Mouse (Mus musculus): ENCODE data around the gene Scrn3. TPM values are rescaled to one million over a fixed set of nuclear protein-coding genes. Genes with fewer than 3 reads are reported as not detected.

The Scrn3 gene
- total and polyA plus RNA-seq, 2 experiments from 2014 or later: 5.1 to 5.3 TPM

DNA sequence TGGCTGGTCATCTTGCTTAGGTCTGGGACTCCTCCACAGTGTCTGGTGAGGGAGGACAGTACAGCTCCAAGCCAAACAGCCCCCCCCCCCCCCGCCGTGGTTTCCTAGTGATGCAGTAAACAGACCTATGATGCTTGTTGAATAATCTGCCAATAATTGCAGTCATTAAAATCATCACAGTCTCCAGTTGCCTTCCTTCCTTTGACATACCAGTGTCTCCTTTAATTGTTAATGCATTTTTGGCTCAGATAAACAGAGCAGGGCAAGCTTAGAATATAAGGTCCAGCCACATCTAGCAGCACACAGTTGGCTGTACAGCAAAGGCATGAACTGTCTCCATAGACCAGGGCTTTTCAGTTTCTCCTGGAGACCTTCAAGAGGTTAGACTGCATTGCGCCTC, 45.2 kb upstream of the Scrn3 start:
- H3K4me1 ChIP-seq (ENCODE audit: insufficient read depth): peaks cover 16% of the 10 kb centered on the region; the same call in 1 of the 2 replicates
- peak overlapping the region; percentile 8; the same call in 1 of the 2 replicates for H3K4me2 ChIP-seq (ENCODE audit: low read depth)
- WGBS: 14% methylated on average over 3 of the region's 3 CpGs
- ATAC-seq: no peak
- no peak overlapping the region for H3K27ac ChIP-seq (ENCODE audit: low read depth, low read length)
- no peaks in the 10 kb centered on the region for H3K9me3 ChIP-seq (ENCODE audit: low read length)
- H3K4me3 ChIP-seq (ENCODE audit: low read depth, low read length): no peak overlapping the region
- H3K27me3 ChIP-seq (ENCODE audit: insufficient read depth, low read length): peaks cover 57% of the 10 kb centered on the region
- TF ChIP-seq CTCF (IDR thresholded peaks at IDR 0.05; ENCODE audit: low read depth): no peak
- peak; percentile 8 for DNase-seq
- no peaks in the 10 kb centered on the region for H3K36me3 ChIP-seq (ENCODE audit: insufficient read depth)
- no peak overlapping the region for H3K9ac ChIP-seq

DNA sequence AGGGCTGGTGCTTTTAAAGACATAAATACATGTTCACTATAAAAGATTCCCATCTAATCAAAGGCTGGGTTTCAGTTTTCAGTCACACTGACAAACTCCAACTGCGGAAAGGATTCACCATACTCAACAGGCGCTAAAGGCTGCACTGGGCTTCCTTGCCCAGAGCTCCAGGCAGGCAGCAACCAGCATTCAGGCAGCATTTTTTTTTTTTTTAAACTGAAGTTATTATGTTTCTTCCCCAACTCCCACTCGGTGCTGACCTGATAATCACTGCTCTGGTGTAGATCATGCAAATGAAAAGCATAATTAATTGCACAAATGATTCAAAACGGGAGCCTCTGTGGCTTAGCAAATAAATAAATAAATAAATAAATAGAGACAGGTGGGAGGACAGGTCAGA, 44.6 kb upstream of the Scrn3 start:
- Histone ChIP-seq H3K9me3 (ENCODE audit: low read length) (no peaks in the 10 kb centered on the region), H3K27ac (ENCODE audit: low read depth, low read length) (no peak overlapping the region; the same call in 1 of the 2 replicates), H3K27me3 (ENCODE audit: insufficient read depth, low read length) (peaks cover 56% of the 10 kb centered on the region), H3K4me3 (ENCODE audit: low read depth, low read length) (no peak overlapping the region), H3K36me3 (ENCODE audit: insufficient read depth) (no peaks in the 10 kb centered on the region), H3K4me1 (ENCODE audit: insufficient read depth) (peaks cover 16% of the 10 kb centered on the region; the same call in 1 of the 2 replicates), H3K4me2 (ENCODE audit: low read depth) (peak overlapping the region; percentile 37), H3K9ac (no peak overlapping the region)
- no peak for ATAC-seq
- peak; percentile 17 for DNase-seq
- no peak for TF ChIP-seq CTCF (IDR thresholded peaks at IDR 0.05; ENCODE audit: low read depth)
- 4% methylated on average over 4 of the region's 4 CpGs for WGBS

GRCm38 (mm10) chr2:73268281-73268680, 44.1 kb upstream of the Scrn3 start:
- Histone ChIP-seq H3K27ac (ENCODE audit: low read depth, low read length) (peak overlapping the region; percentile 58), H3K4me3 (ENCODE audit: low read depth, low read length) (0 out of 2 replicates have a peak overlapping the region, but pooled peaks have one; percentile 14), H3K4me2 (ENCODE audit: low read depth) (peak overlapping the region; percentile 37), H3K4me1 (ENCODE audit: insufficient read depth) (peaks cover 16% of the 10 kb centered on the region; the same call in 1 of the 2 replicates), H3K27me3 (ENCODE audit: insufficient read depth, low read length) (peaks cover 52% of the 10 kb centered on the region), H3K9me3 (ENCODE audit: low read length) (no peaks in the 10 kb centered on the region), H3K9ac (peak overlapping the region; percentile 18; the same call in 1 of the 2 replicates), H3K36me3 (ENCODE audit: insufficient read depth) (no peaks in the 10 kb centered on the region)
- ATAC-seq: no peak
- peak; percentile 63 for DNase-seq
- 3% methylated on average over 12 of the region's 12 CpGs for WGBS
- no peak for TF ChIP-seq CTCF (IDR thresholded peaks at IDR 0.05; ENCODE audit: low read depth)

- Histone ChIP-seq H3K4me3 (ENCODE audit: low read depth, low read length) (no peak overlapping the region; the same call in 1 of the 2 replicates), H3K9me3 (ENCODE audit: low read length) (no peaks in the 10 kb centered on the region), H3K9ac (no peak overlapping the region), H3K36me3 (ENCODE audit: insufficient read depth) (peaks cover 3% of the 10 kb centered on the region; the same call in 1 of the 2 replicates), H3K27me3 (ENCODE audit: insufficient read depth, low read length) (peaks cover 47% of the 10 kb centered on the region; the same call in 1 of the 2 replicates), H3K4me1 (ENCODE audit: insufficient read depth) (0 out of 2 replicates have a peak, but pooled peaks cover 9% of the 10 kb centered on the region), H3K4me2 (ENCODE audit: low read depth) (peak overlapping the region; percentile 17; the same call in 1 of the 2 replicates), H3K27ac (ENCODE audit: low read depth, low read length) (0 out of 2 replicates have a peak overlapping the region, but pooled peaks have one; percentile 21)
- ATAC-seq (no peak), DNase-seq (peak; percentile 59)
- no peak for TF ChIP-seq CTCF (IDR thresholded peaks at IDR 0.05; ENCODE audit: low read depth)
- WGBS: 10% methylated on average over 8 of the region's 8 CpGs
Observed at GRCm38 (mm10) chr2:73268836-73269395, 43.5 kb upstream of the Scrn3 start.

GRCm38 (mm10) chr2:73269666-73270065, 42.7 kb upstream of the Scrn3 start:
- H3K36me3 ChIP-seq (ENCODE audit: insufficient read depth): peaks cover 4% of the 10 kb centered on the region; the same call in 1 of the 2 replicates
- 0 out of 2 replicates have a peak overlapping the region, but pooled peaks have one; percentile 18 for H3K9ac ChIP-seq
- 3% methylated on average over 17 of the region's 17 CpGs for WGBS
- TF ChIP-seq CTCF (IDR thresholded peaks at IDR 0.05; ENCODE audit: low read depth): no peak
- ATAC-seq (no peak), DNase-seq (peak; percentile 32)
- 0 out of 2 replicates have a peak, but pooled peaks cover 2% of the 10 kb centered on the region for H3K4me1 ChIP-seq (ENCODE audit: insufficient read depth)
- H3K9me3 ChIP-seq (ENCODE audit: low read length): no peaks in the 10 kb centered on the region
- peak overlapping the region; percentile 67; the same call in 1 of the 2 replicates for H3K27ac ChIP-seq (ENCODE audit: low read depth, low read length)
- peaks cover 41% of the 10 kb centered on the region; the same call in 1 of the 2 replicates for H3K27me3 ChIP-seq (ENCODE audit: insufficient read depth, low read length)
- peak overlapping the region; percentile 46 for H3K4me2 ChIP-seq (ENCODE audit: low read depth)
- H3K4me3 ChIP-seq (ENCODE audit: low read depth, low read length): peak overlapping the region; percentile 9; the same call in 1 of the 2 replicates

DNA sequence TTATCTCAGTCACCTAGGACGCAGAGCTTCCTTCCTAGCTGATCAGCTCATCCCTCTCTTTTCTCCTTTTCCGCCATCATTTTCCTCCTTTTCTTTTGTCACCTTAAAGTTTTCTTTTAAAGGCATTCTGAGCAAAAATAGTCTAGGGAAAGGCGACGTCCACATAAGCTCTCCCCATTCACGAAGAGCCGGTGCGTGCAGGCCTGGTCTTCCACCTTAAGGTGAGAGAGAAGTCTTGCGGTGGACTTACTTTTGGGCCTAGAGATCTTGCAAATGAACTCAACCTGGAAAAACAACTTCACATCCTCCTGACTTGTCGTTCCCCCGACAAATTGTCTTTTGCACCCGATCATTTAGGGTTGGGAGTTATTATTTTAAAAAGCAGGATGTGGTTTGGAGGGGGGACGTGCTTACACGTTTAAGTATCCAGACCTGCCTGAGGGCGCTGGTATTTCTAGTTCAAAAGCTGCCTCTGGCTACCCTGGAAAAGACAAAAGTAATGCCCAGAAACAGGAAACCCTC, 42.3 kb upstream of the Scrn3 start:
- no peaks in the 10 kb centered on the region for H3K9me3 ChIP-seq (ENCODE audit: low read length)
- peak overlapping the region; percentile 67 for H3K27ac ChIP-seq (ENCODE audit: low read depth, low read length)
- H3K4me1 ChIP-seq (ENCODE audit: insufficient read depth): no peaks in the 10 kb centered on the region
- 0 out of 2 replicates have a peak overlapping the region, but pooled peaks have one; percentile 18 for H3K9ac ChIP-seq
- no peak for TF ChIP-seq CTCF (IDR thresholded peaks at IDR 0.05; ENCODE audit: low read depth)
- H3K36me3 ChIP-seq (ENCODE audit: insufficient read depth): peaks cover 4% of the 10 kb centered on the region; the same call in 1 of the 2 replicates
- peak overlapping the region; percentile 46 for H3K4me2 ChIP-seq (ENCODE audit: low read depth)
- WGBS: 6% methylated on average over 14 of the region's 14 CpGs
- ATAC-seq (no peak), DNase-seq (peak; percentile 53)
- peaks cover 39% of the 10 kb centered on the region; the same call in 1 of the 2 replicates for H3K27me3 ChIP-seq (ENCODE audit: insufficient read depth, low read length)
- peak overlapping the region; percentile 9; the same call in 1 of the 2 replicates for H3K4me3 ChIP-seq (ENCODE audit: low read depth, low read length)

Data from forebrain, postnatal 0 days (tissue).